Mouse (Mus musculus): ENCODE measurements at regions not wholly inside any gene's neighbourhood (a gene's known extent, or its start where the extent isn't known, plus 50 kb on each side); places are given as distances from the start of the nearest gene placed in this dataset.

- no peak for TF ChIP-seq POLR2A (IDR thresholded peaks at IDR 0.05; ENCODE audit: borderline replicate concordance, control insufficient read depth, low read depth, low read length)
- no peak for TF ChIP-seq CTCF (IDR thresholded peaks at IDR 0.05; ENCODE audit: control insufficient read depth, insufficient read depth, low read length)
These were observed 205.8 kb upstream of the Ajap1 start for GRCm38 (mm10) chr4:153688441-153688840.

Data from bone marrow, adult 2 months (tissue).